Mouse (Mus musculus) small intestine, adult 2 months (tissue): Measurements from ENCODE around the gene Fmo1.

Experiments
- CTCF ChIP-seq: fragments of 200-500 bp; IDR thresholded peaks from 2 replicates; pipeline ENCODE4 v1.5.1; 2012; ENCODE audit warnings: low read depth, mild to moderate bottlenecking, control low read depth, inconsistent platforms, low read length, moderate library complexity, mixed read lengths; ENCODE audit not compliant: insufficient replicate concordance, insufficient read length; ENCODE audit errors: extremely low read depth
- POLR2A ChIP-seq: fragments of 200-500 bp; IDR thresholded peaks from 2 replicates; pipeline ENCODE4 v1.6.1; 2012; ENCODE audit warnings: low read depth, mild to moderate bottlenecking, control low read depth, inconsistent platforms, low read length, moderate library complexity

- TF ChIP-seq CTCF: no peak
- no peak for TF ChIP-seq POLR2A
These were observed 16.3 kb upstream of the Fmo1 start for GRCm38 (mm10) chr1:162882681-162883080.
